Mouse (Mus musculus) cerebellum, adult 18-20 months (tissue): Measurements from ENCODE around the gene Wdr25.
"Not testable (repeated sequence)": the region's sequence is repeated elsewhere in the genome, so short reads cannot be mapped to it uniquely, and the experiment has no call there.

ENCODE experiments used
- DNase-seq, 2 experiments: peaks; one replicate each; pipeline ENCODE4 v3.0.0; 2021

The Wdr25 gene

GRCm38 (mm10) chr12:108892989-108893714 lies at the start of gene Wdr25:
Gene Wdr25 (plus strand): TSS chr12:108893631.
- DNase-seq = no peak

GRCm38 (mm10) chr12:108848033-108848432 lies 45.4 kb upstream of the Wdr25 start:
- DNase-seq = not testable (repeated sequence)

- DNase-seq = no peak
These were observed 43.9 kb upstream of the Wdr25 start for GRCm38 (mm10) chr12:108849488-108850022.

- DNase-seq = no peak
These were observed 43.3 kb upstream of the Wdr25 start for GRCm38 (mm10) chr12:108850129-108850528.

- DNase-seq = no peak
These were observed 42.5 kb upstream of the Wdr25 start for GRCm38 (mm10) chr12:108850886-108851285.

- DNase-seq = no peak
These were observed 40.6 kb upstream of the Wdr25 start for GRCm38 (mm10) chr12:108852822-108853221.

- DNase-seq = no peak
These were observed 38.4 kb upstream of the Wdr25 start for GRCm38 (mm10) chr12:108855081-108855480.

GRCm38 (mm10) chr12:108856186-108856585 lies 37.2 kb upstream of the Wdr25 start:
- DNase-seq = no peak

GRCm38 (mm10) chr12:108857109-108857508 lies 36.3 kb upstream of the Wdr25 start:
- DNase-seq = no peak

- DNase-seq = no peak
These were observed 35.7 kb upstream of the Wdr25 start for GRCm38 (mm10) chr12:108857589-108858184.

GRCm38 (mm10) chr12:108858486-108858885 lies 34.9 kb upstream of the Wdr25 start:
- no peak for DNase-seq

GRCm38 (mm10) chr12:108865007-108865494 lies 28.4 kb upstream of the Wdr25 start:
- DNase-seq = no peak

GRCm38 (mm10) chr12:108869575-108869974 lies 23.9 kb upstream of the Wdr25 start:
- DNase-seq = no peak

GRCm38 (mm10) chr12:108873122-108873521 lies 20.3 kb upstream of the Wdr25 start:
- no peak for DNase-seq

- DNase-seq = no peak
These were observed 14.3 kb upstream of the Wdr25 start for GRCm38 (mm10) chr12:108879138-108879537.

GRCm38 (mm10) chr12:108880606-108881005 lies 12.8 kb upstream of the Wdr25 start:
- DNase-seq = no peak

GRCm38 (mm10) chr12:108881192-108881591 lies 12.2 kb upstream of the Wdr25 start:
- DNase-seq = no peak

GRCm38 (mm10) chr12:108882776-108883175 lies 10.7 kb upstream of the Wdr25 start:
- DNase-seq = no peak

- no peak for DNase-seq
These were observed 7.5 kb upstream of the Wdr25 start for GRCm38 (mm10) chr12:108885906-108886305.

- DNase-seq = no peak
These were observed 6.4 kb upstream of the Wdr25 start for GRCm38 (mm10) chr12:108887077-108887476.

- DNase-seq = no peak
These were observed 4.8 kb upstream of the Wdr25 start for GRCm38 (mm10) chr12:108888632-108889031.

GRCm38 (mm10) chr12:108893715-108894431 lies 442 bp downstream of the Wdr25 start, which contains the start of gene Wars:
Gene Wars (minus strand): TSS chr12:108894174.
- DNase-seq = peak; percentile 94 to 97

- DNase-seq = no peak
These were observed 993 bp downstream of the Wdr25 start for GRCm38 (mm10) chr12:108894432-108894816.
